ENCODE assay signal across 14 mouse cellular contexts in the genomic region with DNA sequence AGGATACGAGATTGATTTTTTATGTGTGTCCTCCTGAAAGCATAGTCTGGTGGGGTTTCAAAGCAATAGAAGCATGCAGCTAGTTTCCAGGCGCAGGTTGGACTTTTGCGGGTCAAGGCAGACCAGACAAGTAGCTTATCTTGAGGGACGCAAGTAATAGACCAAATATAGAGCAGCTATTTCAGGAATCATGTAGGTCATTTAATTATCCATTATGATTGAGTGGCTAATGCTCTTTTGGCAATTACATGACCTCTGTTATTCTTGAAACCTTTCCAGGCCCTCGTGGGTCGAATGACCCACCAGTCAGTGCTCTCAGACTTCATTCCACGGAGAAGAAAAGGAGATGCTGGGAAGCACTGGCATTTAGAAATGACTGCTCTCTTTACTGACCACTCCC.
DNase-seq lines count a peak whose midpoint lies in the region; ATAC-seq lines count a peak whose summit lies in the region.
"Had no signal": no experiment of that assay in that cellular context is flagged by ENCODE, and none has a peak within 500 bp of the region (broad histone marks: within the 10 kb centered on the region; RNA-seq: fewer than 3 reads in every experiment).

No protein-coding gene starts in this region.

- no peaks in the 10 kb centered on the region for H3K36me3 ChIP-seq in midbrain, embryonic 11.5 days (ENCODE audit: control insufficient read depth, insufficient read depth, low read length)
- H3K36me3 ChIP-seq in midbrain, embryonic 13.5 days: no peaks in the 10 kb centered on the region
- H3K36me3 ChIP-seq in heart, embryonic 13.5 days: no peaks in the 10 kb centered on the region; the same call in 1 of the 2 replicates
- H3K36me3 ChIP-seq: forebrain, embryonic 10.5 days; midbrain, embryonic 10.5 days had no signal

- H3K27me3 ChIP-seq in midbrain, embryonic 11.5 days (ENCODE audit: control insufficient read depth, insufficient read depth, low read length): no peaks in the 10 kb centered on the region
- H3K27me3 ChIP-seq in midbrain, embryonic 13.5 days: 0 out of 2 replicates have a peak, but pooled peaks cover 7% of the 10 kb centered on the region
- H3K27me3 ChIP-seq in heart, embryonic 13.5 days (replicated peaks): no peaks in the 10 kb centered on the region

- 69% methylated on average over 7 of the region's 7 CpGs for WGBS in midbrain, embryonic 11.5 days
- WGBS in midbrain, embryonic 13.5 days: 52% methylated on average over 7 of the region's 7 CpGs
- 22% methylated on average over 7 of the region's 7 CpGs for WGBS in heart, embryonic 13.5 days

- no peak overlapping the region for H3K9ac ChIP-seq in midbrain, embryonic 11.5 days (ENCODE audit: low read length)
- H3K9ac ChIP-seq in midbrain, embryonic 13.5 days (replicated peaks): no peak overlapping the region
- H3K9ac ChIP-seq in heart, embryonic 13.5 days: peak overlapping the region; percentile 47; the same call in 1 of the 2 replicates

- H3K27ac ChIP-seq in midbrain, embryonic 11.5 days (ENCODE audit: low read depth, low read length): no peak overlapping the region
- no peak overlapping the region for H3K27ac ChIP-seq in midbrain, embryonic 13.5 days
- H3K27ac ChIP-seq in heart, embryonic 13.5 days (replicated peaks): peak overlapping the region; percentile 82
- H3K27ac ChIP-seq: forebrain, embryonic 10.5 days; midbrain, embryonic 10.5 days had no signal

- H3K9me3 ChIP-seq in midbrain, embryonic 11.5 days (ENCODE audit: control insufficient read depth, low read length): no peaks in the 10 kb centered on the region
- no peaks in the 10 kb centered on the region for H3K9me3 ChIP-seq in midbrain, embryonic 13.5 days
- no peaks in the 10 kb centered on the region for H3K9me3 ChIP-seq in heart, embryonic 13.5 days
- H3K9me3 ChIP-seq: forebrain, embryonic 10.5 days; midbrain, embryonic 10.5 days had no signal

- ATAC-seq in midbrain, embryonic 11.5 days (ENCODE audit: low FRiP score): no peak
- no peak for ATAC-seq in midbrain, embryonic 13.5 days
- ATAC-seq in heart, embryonic 13.5 days (ENCODE audit: extremely low read depth, insufficient number of reproducible peaks, low FRiP score, low TSS enrichment): no peak

- no peak overlapping the region for H3K4me2 ChIP-seq in midbrain, embryonic 11.5 days
- no peak overlapping the region for H3K4me2 ChIP-seq in midbrain, embryonic 13.5 days (replicated peaks)
- H3K4me2 ChIP-seq in heart, embryonic 13.5 days: peak overlapping the region; percentile 54

- no peak overlapping the region for H3K4me3 ChIP-seq in midbrain, embryonic 11.5 days (ENCODE audit: low read depth, low read length)
- H3K4me3 ChIP-seq in midbrain, embryonic 13.5 days (replicated peaks): no peak overlapping the region
- no peak overlapping the region for H3K4me3 ChIP-seq in heart, embryonic 13.5 days
- H3K4me3 ChIP-seq: forebrain, embryonic 10.5 days; midbrain, embryonic 10.5 days had no signal

- 0 out of 2 replicates have a peak, but pooled peaks cover 2% of the 10 kb centered on the region for H3K4me1 ChIP-seq in midbrain, embryonic 11.5 days (ENCODE audit: control insufficient read depth, insufficient read depth, low read length)
- peaks cover 30% of the 10 kb centered on the region for H3K4me1 ChIP-seq in midbrain, embryonic 13.5 days (replicated peaks)
- peaks cover 26% of the 10 kb centered on the region for H3K4me1 ChIP-seq in heart, embryonic 13.5 days

- DNase-seq in heart, adult 18-20 months: peak; percentile 32 to 57
- DNase-seq in heart, postnatal 4 days: no peak
- peak; percentile 35 for DNase-seq in midbrain, embryonic 11.5 days (ENCODE audit: low spot score, missing footprints)
- peak; percentile 24 for DNase-seq in retina, embryonic 14.5 days (ENCODE audit: low spot score)
- no peak for DNase-seq in right cerebral cortex, adult 18-20 months
- no peak for DNase-seq in left cerebral cortex, adult 18-20 months (ENCODE audit: low spot score in 2 of 2)
- DNase-seq: B cell, adult 2 months; kidney, postnatal 10 days; layer of hippocampus, adult 9-11 months; right cerebral cortex, postnatal 4 days had no signal

Comparison
In these comparisons a context has a peak if more than half of its experiments do, and no peak if none do; other contexts are left out.
1. DNase-seq: peak in heart, adult 18-20 months (2 of 2), midbrain, embryonic 11.5 days (single experiment) and retina, embryonic 14.5 days (single experiment); none in heart, postnatal 4 days (single experiment), right cerebral cortex, adult 18-20 months (single experiment) and left cerebral cortex, adult 18-20 months (0 of 2).